Mouse (Mus musculus) layer of hippocampus, postnatal 10 days (tissue): Measurements from ENCODE around the gene Noct. TPM values are rescaled to one million over a fixed set of nuclear protein-coding genes. Genes with fewer than 3 reads are reported as not detected.
"Not testable (repeated sequence)": the region's sequence is repeated elsewhere in the genome, so short reads cannot be mapped to it uniquely, and the experiment has no call there.

ENCODE experiments used
- DNase-seq, 2 experiments: peaks; one replicate each; pipeline ENCODE4 v3.0.0; 2021; ENCODE audit warnings: low spot score in 2 of 2
- total RNA-seq, 2 experiments: library from RNA; stranded (reverse); gene quantifications; 2 replicates each; pipeline ENCODE4 v1.2.3; 2021

Gene Noct
- total RNA-seq, 2 experiments from 2014 or later, result 52.4 to 53.9 TPM

GRCm38 (mm10) chr3:51204441-51204840 is 19.8 kb upstream of the Noct start:
- no peak for DNase-seq

GRCm38 (mm10) chr3:51204897-51205296 is 19.4 kb upstream of the Noct start:
- DNase-seq, result no peak

- DNase-seq, result no peak
Observed at GRCm38 (mm10) chr3:51206521-51206920, 17.7 kb upstream of the Noct start.

- DNase-seq, result no peak
Observed at GRCm38 (mm10) chr3:51208633-51209032, 15.6 kb upstream of the Noct start.

- no peak for DNase-seq
Observed at GRCm38 (mm10) chr3:51209503-51210314, 14.5 kb upstream of the Noct start.

GRCm38 (mm10) chr3:51210485-51210884 is 13.8 kb upstream of the Noct start:
- DNase-seq, result no peak

GRCm38 (mm10) chr3:51213111-51213510 is 11.1 kb upstream of the Noct start:
- no peak for DNase-seq

GRCm38 (mm10) chr3:51215681-51216080 is 8.6 kb upstream of the Noct start:
- DNase-seq, result no peak

- DNase-seq, result not testable (repeated sequence)
Observed at GRCm38 (mm10) chr3:51216351-51216750, 7.9 kb upstream of the Noct start.

- DNase-seq, result not testable (repeated sequence)
Observed at GRCm38 (mm10) chr3:51218385-51218784, 5.9 kb upstream of the Noct start.

- DNase-seq, result no peak
Observed at GRCm38 (mm10) chr3:51219213-51219612, 5.0 kb upstream of the Noct start.

GRCm38 (mm10) chr3:51220846-51221245 is 3.4 kb upstream of the Noct start:
- no peak for DNase-seq

- DNase-seq, result no peak
Observed at GRCm38 (mm10) chr3:51221847-51222246, 2.4 kb upstream of the Noct start.

GRCm38 (mm10) chr3:51222302-51222701 is 1.9 kb upstream of the Noct start:
- no peak for DNase-seq

- no peak for DNase-seq
Observed at GRCm38 (mm10) chr3:51222834-51223460, 1.3 kb upstream of the Noct start.

GRCm38 (mm10) chr3:51223556-51223955 is 691 bp upstream of the Noct start:
- no peak for DNase-seq

GRCm38 (mm10) chr3:51225226-51225750 is 1.0 kb downstream of the Noct start:
- no peak for DNase-seq

GRCm38 (mm10) chr3:51225979-51226378 is 1.7 kb downstream of the Noct start:
- DNase-seq, result no peak

- no peak for DNase-seq
Observed at GRCm38 (mm10) chr3:51226601-51227000, 2.4 kb downstream of the Noct start.

- peak; percentile 62 to 64 for DNase-seq
Observed at GRCm38 (mm10) chr3:51228038-51228820, 4.0 kb downstream of the Noct start.

GRCm38 (mm10) chr3:51228821-51229205 is 4.6 kb downstream of the Noct start:
- peak; percentile 48 to 51 for DNase-seq

- no peak for DNase-seq
Observed at GRCm38 (mm10) chr3:51229226-51229625, 5.0 kb downstream of the Noct start.
